Mouse (Mus musculus) testis, adult 2 months (tissue): ENCODE results near the gene Prepl. TPM values are rescaled to one million over a fixed set of nuclear protein-coding genes. Genes with fewer than 3 reads are reported as not detected.

Source experiments
- H3K27ac ChIP-seq: fragments of 200-500 bp; 2 replicates; pipeline ENCODE4 v1.5.1; 2012; ENCODE audit warnings: low read depth, low read length; ENCODE audit not compliant: control insufficient read depth, insufficient read depth
- H3K27me3 ChIP-seq: fragments of 200-500 bp; 2 replicates; pipeline ENCODE4 v1.6.1; 2012; ENCODE audit warnings: mild to moderate bottlenecking, low read length, moderate library complexity; ENCODE audit not compliant: control insufficient read depth, insufficient read depth
- H3K36me3 ChIP-seq: fragments of 200-500 bp; 2 replicates; pipeline ENCODE4 v1.6.1; 2012; ENCODE audit warnings: mild to moderate bottlenecking, low read length; ENCODE audit not compliant: control insufficient read depth, insufficient read depth
- H3K4me1 ChIP-seq: fragments of 200-500 bp; 2 replicates; pipeline ENCODE4 v1.6.1; 2012; ENCODE audit warnings: low read length; ENCODE audit not compliant: control insufficient read depth, insufficient read depth
- H3K4me3 ChIP-seq: fragments of 200-500 bp; 2 replicates; pipeline ENCODE4 v1.5.1; 2012; ENCODE audit warnings: low read depth, mild to moderate bottlenecking, low read length, moderate library complexity, mixed read lengths; ENCODE audit not compliant: control insufficient read depth
- CTCF ChIP-seq: fragments of 200-500 bp; IDR thresholded peaks from 2 replicates; pipeline ENCODE4 v1.5.1; 2012; ENCODE audit warnings: low read depth, mild to moderate bottlenecking, inconsistent platforms, low read length, moderate library complexity; ENCODE audit not compliant: control insufficient read depth, insufficient read depth, insufficient replicate concordance
- POLR2A ChIP-seq: fragments of 200-500 bp; IDR thresholded peaks from 2 replicates; pipeline ENCODE4 v1.6.1; 2012; ENCODE audit warnings: low read depth, mild to moderate bottlenecking, inconsistent platforms, low read length, moderate library complexity; ENCODE audit not compliant: control insufficient read depth
- polyA plus RNA-seq: library from polyadenylated mRNA; depleted of rRNA; stranded (reverse); fragments of >200 nt; gene quantifications from 2 replicates; pipeline ENCODE4 v1.2.3, GENCODE M21; 2012

Prepl gene
- polyA plus RNA-seq, 1 experiment: 15.2 TPM

DNA sequence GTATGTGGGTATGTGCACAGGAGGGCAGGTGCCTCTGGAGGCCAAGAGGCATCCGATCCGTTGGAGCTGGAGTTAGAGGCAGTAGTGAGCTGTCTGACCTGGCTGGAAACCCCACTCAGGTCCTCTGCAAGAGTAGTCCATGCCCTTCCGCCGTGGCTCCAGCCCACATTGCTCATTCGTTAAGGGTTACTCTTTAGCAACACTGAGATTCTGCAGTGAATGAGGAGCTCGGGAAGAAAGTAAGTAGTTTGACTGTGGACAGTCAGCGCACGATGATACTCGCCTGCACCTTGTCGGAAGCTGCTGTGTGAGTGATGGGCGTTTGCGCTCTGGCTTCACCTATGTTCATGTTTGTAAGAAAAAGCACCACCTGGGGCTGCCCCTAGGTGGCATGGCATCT lies 44.9 kb downstream of the Prepl start:
- Histone ChIP-seq H3K27ac (no peak overlapping the region), H3K4me1 (no peaks in the 10 kb centered on the region), H3K27me3 (no peaks in the 10 kb centered on the region), H3K4me3 (no peak overlapping the region), H3K36me3 (no peaks in the 10 kb centered on the region)
- TF ChIP-seq POLR2A (no peak), CTCF (no peak)

- Histone ChIP-seq H3K27ac (no peak overlapping the region), H3K27me3 (no peaks in the 10 kb centered on the region), H3K4me1 (no peaks in the 10 kb centered on the region), H3K36me3 (no peaks in the 10 kb centered on the region), H3K4me3 (peak overlapping the region; percentile 62)
- TF ChIP-seq POLR2A (no peak), CTCF (no peak)
These were observed 45.6 kb downstream of the Prepl start for GRCm38 (mm10) chr17:85044466-85044865.

DNA sequence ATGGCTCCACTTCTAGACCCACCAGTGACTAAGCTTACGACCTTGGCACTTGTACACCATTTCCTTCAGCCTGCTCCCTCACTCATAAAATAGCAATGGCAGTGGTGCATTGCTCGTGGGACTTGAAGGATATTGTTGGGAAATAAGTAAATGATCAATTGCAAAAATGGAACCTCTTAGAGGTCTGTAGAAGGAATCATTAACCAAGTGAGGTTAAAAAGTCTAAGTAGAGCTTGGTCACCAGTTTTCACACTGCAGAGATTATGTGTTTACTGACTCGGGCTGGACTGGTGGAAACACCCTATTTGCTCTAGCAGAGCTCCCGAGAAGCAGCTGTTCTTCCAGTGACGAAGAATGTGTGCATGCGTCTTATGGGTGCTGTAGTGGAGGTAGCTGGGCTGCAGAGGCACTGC lies 46.6 kb downstream of the Prepl start:
- no peaks in the 10 kb centered on the region for H3K4me1 ChIP-seq
- H3K4me3 ChIP-seq: no peak overlapping the region
- TF ChIP-seq CTCF (no peak), POLR2A (no peak)
- H3K36me3 ChIP-seq: no peaks in the 10 kb centered on the region
- no peak overlapping the region for H3K27ac ChIP-seq
- no peaks in the 10 kb centered on the region for H3K27me3 ChIP-seq

- H3K36me3 ChIP-seq: no peaks in the 10 kb centered on the region
- no peaks in the 10 kb centered on the region for H3K4me1 ChIP-seq
- TF ChIP-seq POLR2A: no peak
- TF ChIP-seq CTCF: no peak
- H3K4me3 ChIP-seq: no peak overlapping the region
- no peak overlapping the region for H3K27ac ChIP-seq
- no peaks in the 10 kb centered on the region for H3K27me3 ChIP-seq
These were observed 47.6 kb downstream of the Prepl start for GRCm38 (mm10) chr17:85042419-85042818.

GRCm38 (mm10) chr17:85040913-85041312 lies 49.1 kb downstream of the Prepl start:
- no peak for TF ChIP-seq CTCF
- TF ChIP-seq POLR2A: no peak
- Histone ChIP-seq H3K4me1 (no peaks in the 10 kb centered on the region), H3K36me3 (no peaks in the 10 kb centered on the region), H3K4me3 (no peak overlapping the region), H3K27ac (no peak overlapping the region), H3K27me3 (no peaks in the 10 kb centered on the region)

DNA sequence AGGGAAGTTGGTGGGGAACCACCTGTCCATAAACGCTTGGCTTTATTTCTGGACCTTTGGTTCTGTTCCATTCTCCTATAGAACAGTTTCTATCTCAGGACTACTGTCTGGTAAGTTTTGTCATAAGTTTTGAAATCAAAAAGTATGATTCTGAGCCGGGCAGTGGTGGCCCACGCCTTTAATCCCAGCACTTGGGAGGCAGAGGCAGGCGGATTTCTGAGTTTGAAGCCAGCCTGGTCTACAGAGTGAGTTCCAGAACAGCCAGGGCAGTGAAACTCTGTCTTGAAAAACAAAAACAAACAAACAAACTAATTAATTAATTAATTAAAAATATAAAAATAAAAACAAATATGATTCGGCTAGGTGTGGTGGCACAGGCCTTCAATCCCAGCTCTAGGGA lies 51.3 kb downstream of the Prepl start:
- no peak overlapping the region for H3K4me3 ChIP-seq
- no peaks in the 10 kb centered on the region for H3K36me3 ChIP-seq
- H3K27ac ChIP-seq: no peak overlapping the region

DNA sequence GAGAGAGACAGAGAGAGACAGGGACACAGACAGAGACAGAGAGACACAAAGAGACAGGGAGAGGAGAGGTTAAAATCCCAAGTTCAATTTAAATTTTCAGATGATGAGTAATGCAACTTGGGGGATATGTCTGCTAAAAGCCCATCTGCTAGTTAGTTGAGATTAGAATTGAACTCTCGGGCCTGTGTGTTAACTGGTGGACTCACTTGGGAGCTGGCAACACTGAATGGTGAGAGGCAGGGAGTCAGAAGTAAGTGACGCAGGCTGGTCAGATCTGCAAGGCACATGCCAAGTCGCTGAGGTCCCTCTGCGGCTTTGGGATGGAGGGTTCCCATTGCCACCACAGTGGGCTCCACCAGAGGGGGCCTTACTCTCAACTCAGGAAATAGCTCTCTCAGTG lies 51.7 kb downstream of the Prepl start:
- Histone ChIP-seq H3K4me3 (no peak overlapping the region), H3K27me3 (no peaks in the 10 kb centered on the region), H3K36me3 (no peaks in the 10 kb centered on the region), H3K4me1 (no peaks in the 10 kb centered on the region), H3K27ac (no peak overlapping the region)
- TF ChIP-seq CTCF: no peak
- TF ChIP-seq POLR2A: no peak

More for the DNA sequence above, 51.3 kb downstream of the Prepl start:
- Histone ChIP-seq H3K4me1 (no peaks in the 10 kb centered on the region), H3K27me3 (no peaks in the 10 kb centered on the region)
- TF ChIP-seq CTCF (no peak), POLR2A (no peak)

DNA sequence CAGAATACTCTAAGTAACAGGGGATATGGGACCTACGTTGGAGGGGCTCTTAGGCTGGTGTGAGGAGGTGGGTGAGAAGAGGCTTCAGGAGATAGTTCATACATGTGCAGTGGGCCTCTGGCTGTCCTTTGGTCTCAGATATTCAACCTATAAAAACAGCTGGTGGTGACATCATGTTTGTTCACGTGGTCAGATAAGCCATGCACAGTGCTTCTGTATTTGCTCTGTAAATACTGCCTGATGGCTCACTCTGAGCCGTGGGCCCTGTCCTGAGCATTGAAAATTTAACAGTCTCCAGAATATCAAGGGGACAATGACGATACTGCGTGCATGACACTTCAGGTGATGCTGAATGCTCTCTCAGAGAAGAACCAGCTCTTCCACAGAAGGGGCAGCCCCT lies 52.2 kb downstream of the Prepl start:
- H3K27me3 ChIP-seq: no peaks in the 10 kb centered on the region
- H3K4me1 ChIP-seq: no peaks in the 10 kb centered on the region
- no peak overlapping the region for H3K4me3 ChIP-seq
- TF ChIP-seq CTCF: no peak
- no peak for TF ChIP-seq POLR2A
- H3K27ac ChIP-seq: no peak overlapping the region
- H3K36me3 ChIP-seq: no peaks in the 10 kb centered on the region
